Mouse (Mus musculus) lung, postnatal 14 days (tissue): ENCODE measurements at regions not wholly inside any gene's neighbourhood (a gene's known extent, or its start where the extent isn't known, plus 50 kb on each side); places are given as distances from the start of the nearest gene placed in this dataset.
"Not testable (repeated sequence)": the region's sequence is repeated elsewhere in the genome, so short reads cannot be mapped to it uniquely, and the experiment has no call there.

Source experiments
- DNase-seq: peaks from one replicate; pipeline ENCODE4 v3.0.0; 2021

DNA sequence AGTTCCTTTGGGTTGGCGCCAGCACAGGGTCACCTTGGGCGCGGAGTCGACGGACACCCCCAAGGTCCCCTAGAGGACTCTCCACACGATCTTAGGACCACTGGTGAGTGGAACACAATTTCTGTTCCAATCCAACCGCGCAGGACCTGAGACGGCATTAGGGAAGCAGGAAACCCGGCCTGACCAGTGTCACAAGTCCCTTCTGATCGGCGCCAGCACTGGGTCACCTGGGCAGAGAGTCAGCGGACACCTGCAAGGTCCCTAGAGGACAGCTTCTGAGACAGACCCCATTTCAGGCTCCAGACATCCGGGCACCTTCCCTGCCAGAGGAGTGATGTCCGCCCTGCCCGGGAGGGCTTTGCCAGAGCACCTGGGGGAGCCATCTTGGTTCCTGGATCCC lies 74.2 kb upstream of the Cdh13 start:
- not testable (repeated sequence) for DNase-seq

DNA sequence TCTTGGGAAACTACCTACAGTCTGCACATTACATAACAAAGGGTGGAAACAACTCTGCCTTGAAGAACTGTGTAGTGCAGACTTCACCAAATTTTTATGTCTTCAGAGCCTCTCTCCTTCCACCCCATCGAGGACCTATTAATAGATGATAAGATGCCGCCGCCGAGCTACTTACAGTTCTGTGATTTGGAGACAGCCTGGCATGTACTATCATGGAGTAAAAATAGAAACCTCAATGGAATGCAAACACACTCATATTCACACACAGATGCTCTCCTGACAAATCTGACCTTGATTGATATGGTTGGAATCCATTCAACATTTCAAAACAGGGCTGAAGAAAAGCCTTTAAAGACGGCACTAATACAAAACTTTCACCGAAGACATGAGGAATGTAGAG lies 92.7 kb upstream of the Cdh13 start:
- no peak for DNase-seq

DNA sequence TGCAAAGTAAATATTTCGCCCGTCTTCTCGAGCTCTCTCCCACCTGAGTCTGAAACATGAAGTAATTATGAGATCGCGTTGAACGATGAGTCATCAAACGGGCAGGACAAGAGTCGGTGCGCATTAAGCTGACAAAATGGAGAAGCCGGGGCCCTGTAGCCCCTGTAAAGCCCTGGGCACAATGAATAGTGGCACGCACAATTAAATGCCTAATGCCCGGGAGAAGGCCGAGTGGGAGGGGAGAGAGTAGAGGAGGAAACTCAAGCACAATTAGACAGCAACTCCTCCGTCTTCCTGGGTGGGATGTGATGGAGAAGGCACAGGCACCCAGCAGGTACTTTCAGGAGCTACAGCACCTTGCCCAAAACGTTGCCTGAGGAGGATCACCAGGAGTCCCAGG lies 94.3 kb upstream of the Cdh13 start:
- no peak for DNase-seq

DNA sequence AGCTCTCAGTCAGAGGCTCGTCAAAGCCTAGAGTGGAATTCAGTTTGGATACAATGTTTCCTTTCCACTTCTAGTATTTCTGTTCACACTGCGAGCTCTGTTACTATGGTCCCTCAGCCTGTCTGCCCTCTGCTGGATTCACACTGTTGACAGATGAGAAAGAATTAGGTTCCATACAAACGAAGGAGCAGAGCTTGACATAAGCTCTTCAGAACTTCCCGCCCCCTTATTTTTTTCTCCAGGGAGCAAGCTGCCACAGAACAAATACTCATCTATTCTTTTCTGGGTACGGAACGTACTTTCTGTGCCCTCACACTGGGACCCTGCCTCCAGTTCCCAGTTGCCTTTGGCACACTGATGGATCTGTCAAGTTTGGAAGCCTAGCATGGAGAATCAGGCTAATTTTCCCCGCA lies 114.5 kb upstream of the Cdh13 start:
- no peak for DNase-seq

DNA sequence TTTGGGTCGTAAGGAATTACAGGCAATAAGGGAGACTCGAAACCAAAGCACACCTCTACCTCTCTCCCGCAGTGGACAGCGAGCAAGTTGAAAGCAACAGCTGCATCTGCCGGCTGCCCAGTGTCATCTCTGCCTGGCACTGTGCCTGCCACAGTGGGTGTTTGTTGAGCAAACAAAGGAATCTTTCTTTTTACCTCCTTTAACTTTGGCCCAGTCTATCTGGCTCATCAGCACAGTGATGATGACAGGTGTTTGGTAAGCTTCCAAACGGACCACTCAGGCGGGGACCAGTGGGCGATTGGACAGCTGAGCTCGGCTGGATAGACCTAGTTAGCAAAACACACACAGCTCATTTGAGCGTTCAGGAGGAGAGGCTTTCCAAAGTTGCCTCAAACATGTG lies 121.4 kb upstream of the Cdh13 start:
- DNase-seq: no peak

DNA sequence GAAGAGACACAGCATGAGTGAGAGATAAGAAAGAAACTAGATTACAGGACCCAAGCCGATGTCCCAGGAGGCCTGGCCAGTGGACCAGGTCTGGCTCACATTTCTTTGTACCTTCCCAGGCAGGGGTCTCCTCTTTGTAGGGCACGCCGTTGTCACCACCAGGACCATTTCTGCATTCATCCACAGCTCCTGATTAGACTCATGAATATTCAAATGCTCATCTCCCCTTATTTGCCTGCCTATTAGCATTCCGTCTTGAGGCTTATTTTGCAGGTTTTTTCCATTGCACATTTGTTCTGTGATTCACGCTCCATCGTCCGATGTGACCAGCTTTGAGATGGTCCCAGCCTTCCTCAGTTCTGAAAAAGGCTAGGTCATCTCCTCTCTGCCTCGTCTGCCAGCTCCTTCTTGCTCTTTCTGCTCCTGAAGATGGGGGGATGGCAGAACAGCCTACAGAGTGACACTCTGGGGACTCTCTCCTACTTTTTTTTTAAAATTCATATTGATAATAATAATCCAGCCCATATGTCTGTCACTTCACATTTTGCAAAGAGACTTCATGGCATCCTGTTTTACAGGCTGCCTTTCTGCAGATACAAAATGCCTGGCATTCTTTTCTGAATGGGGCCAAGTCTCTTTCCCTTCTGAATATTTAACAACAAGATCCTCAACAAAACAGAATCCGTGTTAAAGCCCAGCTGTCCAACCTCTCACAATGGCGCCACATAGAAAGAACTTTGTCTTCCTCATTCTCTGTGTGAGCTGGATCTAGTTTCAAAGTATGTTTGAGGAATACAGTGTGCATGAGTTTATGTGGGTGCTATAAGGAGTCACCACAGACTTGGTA lies 136.0 kb upstream of the Cdh13 start:
- DNase-seq: no peak

DNA sequence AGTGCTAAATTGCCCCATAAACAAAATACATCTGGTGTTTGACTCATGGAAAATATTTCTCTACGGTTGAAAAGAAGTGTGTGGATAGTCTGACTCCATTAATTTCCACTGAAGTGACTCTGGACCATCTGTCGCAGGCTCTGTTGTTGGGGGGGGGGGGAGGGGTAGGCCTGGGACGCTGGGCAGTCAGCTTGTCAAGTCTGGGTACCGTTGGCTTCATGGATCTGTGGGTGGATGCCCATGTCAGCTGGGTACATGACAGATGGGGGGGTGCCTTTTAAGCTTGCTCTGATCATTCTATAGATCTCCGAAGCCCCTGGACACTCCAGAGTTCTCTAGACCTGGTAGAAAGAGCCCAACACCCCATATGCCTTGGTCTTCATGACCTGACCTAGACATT lies 139.0 kb upstream of the Cdh13 start:
- no peak for DNase-seq

DNA sequence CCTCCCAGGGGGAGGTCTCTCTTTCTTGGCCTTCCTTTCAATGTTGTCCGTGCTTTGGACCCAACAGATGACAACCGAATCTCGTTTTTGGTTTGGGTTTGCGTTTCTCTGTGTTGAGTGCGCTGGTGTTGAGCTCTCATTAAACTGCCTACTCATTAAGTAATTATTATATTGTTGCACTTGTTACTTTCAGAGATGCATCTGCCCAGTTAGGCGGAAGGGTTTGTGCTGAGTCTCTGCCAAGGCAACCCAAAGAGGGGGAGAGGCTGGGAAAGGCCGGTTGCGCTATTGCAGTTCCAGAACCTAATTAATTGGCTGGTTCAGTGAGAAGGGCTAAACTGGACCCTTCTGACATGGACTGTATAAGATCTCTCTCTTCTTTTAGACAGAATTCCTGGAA lies 141.2 kb upstream of the Cdh13 start:
- no peak for DNase-seq

DNA sequence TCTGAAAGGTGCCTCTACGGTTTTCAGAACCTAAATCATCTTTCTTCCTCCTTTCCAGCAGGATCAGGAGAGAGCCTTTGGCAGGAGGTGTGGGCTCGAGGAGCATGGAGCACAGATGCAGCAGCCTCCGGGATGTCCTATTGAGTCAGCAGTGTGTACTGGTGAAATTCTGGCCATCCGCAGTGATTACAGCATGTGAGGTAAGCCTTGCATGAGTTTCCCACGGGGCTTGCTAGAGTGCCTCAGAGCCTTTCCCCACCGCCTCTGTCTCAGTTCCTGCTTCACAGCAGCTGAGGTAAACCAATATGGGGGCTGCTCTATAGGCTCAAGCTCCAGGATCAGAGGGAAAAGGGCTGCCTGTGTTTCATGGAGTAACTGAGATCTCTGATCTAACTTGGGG lies 143.6 kb upstream of the Cdh13 start:
- DNase-seq: no peak

DNA sequence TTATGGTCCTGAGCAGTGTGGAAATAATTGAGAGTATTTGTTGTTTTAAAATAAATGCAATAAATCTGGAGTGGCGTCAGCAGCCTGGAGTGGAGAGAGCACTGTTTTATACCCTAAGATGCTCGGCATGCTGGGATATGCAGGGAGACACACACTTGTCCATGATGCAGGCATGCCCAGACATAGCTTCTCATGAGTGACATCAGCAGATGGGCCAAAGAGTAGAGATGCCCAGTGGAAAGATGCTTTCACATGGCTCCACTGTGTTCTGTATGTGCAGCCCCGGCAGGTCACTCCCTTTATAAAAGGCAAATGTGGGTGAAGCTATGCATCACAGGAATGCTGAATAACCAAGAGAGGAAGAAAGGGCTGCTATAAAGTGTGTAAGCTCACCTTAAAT lies 145.7 kb upstream of the Cdh13 start:
- no peak for DNase-seq

DNA sequence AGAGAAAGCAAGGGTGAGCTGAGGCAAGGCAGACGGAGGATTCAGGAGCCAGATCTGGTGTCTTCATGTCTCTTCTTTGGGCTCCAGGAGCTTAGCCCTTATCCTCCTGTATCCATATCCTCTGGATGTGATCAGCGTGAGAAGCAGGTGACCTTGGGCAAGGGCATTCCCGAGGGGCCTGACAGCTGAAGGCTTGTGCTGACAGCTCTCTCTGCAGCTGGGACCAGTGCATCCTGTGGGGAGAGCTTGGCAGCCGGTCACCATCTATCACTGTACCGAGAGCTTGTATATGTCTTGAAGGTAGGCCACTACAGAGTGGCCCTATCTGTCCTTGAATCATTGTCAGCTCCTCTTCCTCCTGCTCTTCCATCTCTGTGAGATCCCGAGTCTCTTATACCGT lies 158.5 kb upstream of the Cdh13 start:
- no peak for DNase-seq

DNA sequence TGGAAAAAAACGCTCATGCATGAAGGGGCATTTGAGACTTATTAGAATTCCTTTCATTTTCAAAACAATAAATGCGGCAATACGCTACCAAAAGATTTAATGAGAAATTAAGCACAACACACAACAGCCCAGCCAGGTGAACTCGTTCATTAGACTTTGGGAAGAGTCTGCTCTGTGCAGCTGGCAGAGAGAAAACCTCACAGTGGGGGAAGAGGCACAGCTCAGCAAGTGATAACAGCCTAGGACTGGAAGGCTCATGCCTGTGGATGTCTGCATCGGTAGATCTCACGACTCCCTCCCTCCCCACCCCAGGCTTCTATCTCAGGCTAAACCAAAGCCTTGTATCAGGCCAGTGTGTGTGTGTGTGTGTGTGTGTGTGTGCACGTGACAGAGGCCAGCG lies 169.3 kb upstream of the Cdh13 start:
- DNase-seq: no peak

DNA sequence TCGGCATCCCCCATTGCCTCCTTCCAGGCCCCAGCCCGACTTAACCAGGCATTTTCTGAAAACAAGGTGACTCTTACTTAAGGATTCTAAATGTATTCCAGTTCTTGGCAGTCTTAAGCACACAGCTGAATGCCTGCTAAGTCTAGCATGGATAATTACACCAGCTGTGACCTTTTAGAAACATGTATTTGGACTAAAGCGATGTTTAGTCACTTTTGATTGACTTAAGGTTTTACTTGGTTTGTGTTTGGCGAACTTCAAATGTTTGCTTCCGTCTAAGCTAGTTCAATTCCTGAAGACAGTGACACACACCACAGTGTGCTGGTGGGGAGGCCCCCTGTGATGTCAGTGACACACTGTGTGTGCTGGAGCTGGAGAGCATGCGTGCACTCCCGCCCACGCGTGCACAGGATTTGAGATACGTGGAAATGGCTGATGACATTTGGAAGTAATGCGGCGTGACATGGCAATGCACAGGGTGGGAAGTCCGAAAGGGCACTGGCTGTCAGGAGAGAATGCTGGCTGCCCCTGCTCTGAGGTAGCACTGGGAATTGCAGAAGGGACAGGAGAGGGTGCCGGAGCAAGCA lies 179.0 kb upstream of the Cdh13 start:
- DNase-seq: no peak

DNA sequence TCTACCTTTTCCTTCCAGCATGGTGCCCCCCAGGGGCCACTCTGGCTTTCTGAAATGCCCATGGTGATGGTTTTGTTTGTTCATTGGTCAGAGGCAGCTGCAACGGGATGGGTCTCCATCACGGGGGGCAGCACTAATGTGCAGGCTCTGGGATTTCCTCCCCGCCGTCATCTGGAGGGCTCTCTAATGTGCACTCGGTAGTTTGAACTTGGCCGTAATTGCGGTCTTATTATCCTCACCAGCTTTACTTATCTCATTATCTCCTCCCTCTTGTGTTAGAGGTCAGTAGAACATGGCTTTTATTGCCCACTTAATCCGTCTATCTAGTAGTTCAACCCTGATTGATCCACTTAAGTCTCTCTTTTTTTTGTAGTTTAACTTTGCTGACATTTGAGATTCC lies 182.2 kb upstream of the Cdh13 start:
- no peak for DNase-seq

DNA sequence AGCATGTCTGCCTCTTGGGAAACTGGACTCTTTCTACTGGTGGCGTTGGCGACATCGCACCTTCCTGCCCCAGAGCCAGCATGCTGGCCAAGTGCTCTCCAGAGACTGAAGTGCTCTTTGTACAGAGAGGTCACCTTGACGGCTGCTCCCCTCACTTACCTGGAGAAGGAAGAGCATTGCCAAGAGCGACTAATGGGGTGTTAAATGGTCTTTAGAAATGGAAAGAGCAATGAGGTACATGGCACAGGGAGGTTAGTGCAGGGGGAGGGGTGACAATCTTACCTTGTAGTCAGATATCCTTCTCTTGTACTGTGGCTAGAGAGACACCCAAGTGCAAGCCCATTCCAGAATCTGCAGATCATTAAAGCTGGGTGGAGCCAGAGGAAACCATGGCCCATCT lies 220.8 kb upstream of the Cdh13 start:
- DNase-seq: no peak

DNA sequence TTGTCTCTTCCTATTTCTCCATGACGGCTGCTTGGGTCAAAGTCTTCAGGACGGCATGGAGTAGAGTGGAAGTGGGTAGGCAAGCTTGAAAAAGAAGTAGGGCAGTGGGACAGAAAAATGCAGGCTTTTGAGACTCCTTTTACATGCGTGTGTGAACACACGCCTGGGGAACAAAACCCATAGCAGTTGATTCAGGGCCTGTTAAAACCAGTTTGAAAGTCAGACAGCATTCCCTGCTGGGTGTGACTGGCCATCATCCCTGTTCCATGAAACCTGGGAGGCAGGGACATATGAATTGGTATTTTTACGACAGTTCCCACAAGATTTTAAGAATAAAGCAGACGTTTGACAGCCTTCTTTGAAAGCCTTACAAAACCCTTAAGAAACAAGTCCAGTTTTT lies 226.8 kb upstream of the Cdh13 start:
- DNase-seq: no peak

DNA sequence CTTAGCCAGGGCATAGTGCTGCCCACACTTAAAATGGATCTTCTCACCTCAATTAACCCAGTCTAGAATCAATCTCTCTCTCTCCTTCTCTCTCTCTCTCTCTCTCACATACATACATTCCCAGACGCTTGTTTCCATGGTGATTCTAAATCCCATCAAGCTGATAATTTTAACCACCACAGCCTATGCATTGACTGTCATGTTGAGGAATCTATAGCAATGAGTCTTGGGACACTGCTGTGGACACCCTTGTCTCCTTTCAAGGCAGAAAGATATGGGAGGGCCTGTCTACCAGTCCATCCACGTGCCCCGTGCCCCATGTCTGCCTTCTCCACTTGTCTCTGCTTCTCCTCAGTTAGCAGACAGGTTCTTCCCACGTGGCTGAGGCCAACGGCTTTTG lies 228.0 kb upstream of the Cdh13 start:
- no peak for DNase-seq

DNA sequence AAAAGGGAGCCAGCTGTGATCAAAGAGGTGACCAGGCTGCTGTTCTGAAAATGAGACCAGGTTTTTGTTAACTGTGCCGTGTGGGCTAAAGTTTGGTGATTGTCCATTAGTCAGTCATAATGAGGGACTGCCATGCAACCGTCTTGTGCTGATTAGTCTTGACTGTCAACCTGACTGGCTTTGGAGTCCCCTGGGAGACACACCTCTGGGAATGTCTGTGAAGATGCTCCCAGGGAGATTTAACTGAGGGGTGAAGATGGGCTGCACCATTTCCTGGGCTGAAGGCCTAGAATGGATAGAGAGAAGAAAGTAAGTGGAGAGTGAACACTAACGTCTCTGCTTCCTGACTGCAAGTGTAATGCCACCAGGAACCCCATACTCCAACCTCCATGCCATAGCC lies 233.1 kb upstream of the Cdh13 start:
- no peak for DNase-seq

DNA sequence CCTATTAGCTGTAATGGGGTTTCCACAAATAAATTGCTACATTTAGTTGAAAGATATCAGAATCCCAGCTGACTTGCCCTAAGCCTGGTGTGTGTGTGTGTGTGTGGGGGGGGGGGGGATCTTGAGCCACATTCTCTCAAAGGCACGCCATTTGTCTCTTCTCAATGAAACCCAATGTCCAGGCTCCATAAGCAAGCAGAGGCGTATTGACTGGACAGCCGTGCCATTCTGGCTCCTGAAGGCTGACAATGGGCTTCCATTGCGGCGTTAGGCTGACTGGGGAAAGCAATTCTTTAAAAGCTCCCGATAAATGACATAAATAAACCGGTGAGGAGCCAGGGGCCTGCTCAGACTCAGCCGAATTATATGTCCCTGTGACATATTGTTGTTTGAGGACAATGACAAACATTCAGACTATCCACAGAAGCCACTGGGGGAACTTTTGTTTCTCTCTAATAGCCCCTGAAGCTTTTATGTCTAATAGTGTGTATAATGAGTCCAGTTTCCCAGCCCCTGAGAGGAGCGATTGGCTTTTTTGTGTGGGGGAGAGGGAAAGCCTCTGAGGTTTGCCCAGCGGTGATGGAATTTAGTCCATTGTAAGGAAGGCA lies 240.6 kb upstream of the Mphosph6 start:
- DNase-seq: no peak

DNA sequence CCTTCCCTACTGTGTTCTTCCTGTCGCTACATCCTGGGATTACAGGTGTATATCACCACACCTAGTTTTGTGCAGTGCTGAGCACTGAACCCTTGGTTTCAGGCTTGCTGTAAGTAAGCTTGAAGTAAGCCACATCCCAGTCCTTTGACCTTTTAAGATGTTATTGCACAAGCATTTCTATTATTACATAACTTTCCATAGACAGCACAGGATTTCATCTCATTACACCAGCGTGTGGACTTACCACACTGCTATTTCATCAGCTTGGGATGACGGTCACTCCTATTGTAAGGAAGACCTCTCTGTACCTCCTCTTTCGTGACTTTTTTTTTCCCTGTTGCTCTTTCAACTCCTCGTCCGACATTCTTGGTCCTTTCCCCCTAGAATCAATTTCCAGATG lies 239.5 kb upstream of the Mphosph6 start:
- DNase-seq: no peak

DNA sequence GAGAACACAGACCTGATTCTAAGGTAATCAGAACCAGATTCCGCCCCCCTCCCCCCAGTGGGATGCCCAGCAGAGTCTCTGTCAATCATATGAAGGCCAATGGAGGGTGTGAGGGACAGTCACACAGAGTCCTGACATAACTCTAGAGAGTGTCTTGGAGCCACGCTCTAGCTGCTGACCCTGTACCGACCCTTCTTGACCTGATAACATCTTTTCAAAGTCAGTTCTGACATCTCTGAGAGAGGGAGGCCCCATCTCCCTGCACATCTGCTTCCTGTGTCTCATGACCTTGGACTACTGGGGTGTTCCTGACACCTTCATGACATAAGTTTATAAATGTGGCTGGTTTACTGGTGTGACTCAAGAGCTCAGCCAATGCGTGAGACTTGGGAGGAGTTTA lies 236.1 kb upstream of the Mphosph6 start:
- no peak for DNase-seq

DNA sequence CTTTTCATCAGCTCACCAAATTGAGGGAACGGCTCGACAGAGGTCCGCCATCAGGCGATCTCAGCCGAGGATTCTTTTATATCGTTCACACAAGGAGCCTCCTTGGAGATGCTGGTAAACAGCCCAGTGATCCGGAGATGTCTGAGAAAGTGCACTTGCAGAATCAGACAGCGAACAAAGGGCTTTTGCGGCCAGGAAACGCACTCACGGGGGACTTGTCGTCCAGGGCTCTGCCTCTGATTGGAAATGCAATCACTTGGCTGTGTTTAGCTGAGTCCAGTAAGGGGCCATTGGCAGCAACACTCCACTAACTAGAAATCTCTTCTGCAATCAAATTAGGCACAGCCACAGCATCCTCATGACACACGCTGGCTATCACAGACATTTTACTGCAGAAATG lies 232.3 kb upstream of the Mphosph6 start:
- no peak for DNase-seq

DNA sequence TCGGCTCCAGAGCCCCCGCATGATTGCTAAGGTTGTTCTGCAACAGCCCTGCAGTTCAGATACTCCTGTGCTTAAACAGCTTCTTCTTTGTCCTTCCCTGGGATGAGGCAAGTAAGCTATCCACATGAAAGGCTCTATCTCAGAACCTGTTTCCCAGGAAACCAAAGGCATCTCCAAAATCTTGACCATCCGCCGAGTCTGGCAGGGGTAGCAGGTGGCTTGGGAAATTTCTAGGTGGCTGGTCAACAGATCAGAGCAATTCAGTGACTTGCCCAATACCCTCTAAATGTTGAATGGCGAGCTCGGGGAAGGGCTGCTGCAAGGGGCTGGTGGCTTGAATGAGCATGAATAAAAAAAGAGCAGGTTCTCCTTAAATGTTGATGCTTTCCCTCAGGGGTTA lies 229.7 kb upstream of the Mphosph6 start:
- no peak for DNase-seq

DNA sequence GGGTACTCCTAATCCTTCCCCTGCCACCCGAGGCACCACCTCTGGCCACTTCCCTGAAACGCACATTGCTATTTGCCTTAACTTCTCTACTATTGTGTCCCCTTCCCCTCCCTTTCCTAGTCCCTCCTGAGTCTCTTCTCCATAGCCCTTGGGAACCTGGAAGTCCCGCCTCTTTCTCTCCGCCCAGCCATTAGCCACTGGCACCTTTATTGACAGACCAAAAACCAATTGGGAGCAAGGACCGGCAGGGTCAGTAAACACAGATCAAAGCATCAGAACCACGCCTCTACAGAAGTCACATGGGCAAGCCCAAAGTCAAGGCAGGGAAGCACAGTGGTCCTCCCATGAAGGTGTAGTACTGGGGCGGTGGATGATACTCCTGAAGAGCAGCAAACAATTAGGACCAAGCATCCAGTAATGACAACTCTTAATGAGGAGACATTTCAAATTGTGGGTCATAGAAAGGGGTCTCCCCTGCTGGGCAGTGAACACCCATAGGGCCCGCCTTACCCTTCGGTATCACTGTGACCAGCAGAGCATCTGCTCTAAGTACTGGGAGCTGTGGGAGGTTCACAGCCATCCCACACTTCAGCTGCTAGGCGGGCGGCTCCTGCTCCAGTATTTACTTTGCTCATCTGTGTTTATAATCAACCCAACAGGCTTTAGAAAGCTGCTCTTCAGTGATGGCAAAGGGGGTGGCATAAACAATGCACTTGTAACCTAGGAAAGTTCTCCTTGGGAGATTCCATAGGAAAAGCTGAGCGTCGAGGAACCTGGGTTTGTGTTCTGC lies 226.5 kb upstream of the Mphosph6 start:
- no peak for DNase-seq
